Mouse (Mus musculus) NIH3T3 (cell line): Measurements from ENCODE around the gene Rftn1.
A peak's percentile ranks its signal among the peaks of the same experiment; 100 is the strongest.

Source experiments
- DNase-seq: peaks from one replicate; pipeline ENCODE4 v3.0.0-alpha.2; 2012; ENCODE audit warnings: low read depth

Rftn1 gene

GRCm38 (mm10) chr17:50170935-50171545 lies 19.4 kb downstream of the Rftn1 start:
- no peak for DNase-seq

- DNase-seq = no peak
Observed at GRCm38 (mm10) chr17:50169946-50170427, 20.5 kb downstream of the Rftn1 start.

- DNase-seq = no peak
Observed at GRCm38 (mm10) chr17:50160904-50161805, 29.3 kb downstream of the Rftn1 start.

GRCm38 (mm10) chr17:50160357-50160756 lies 30.1 kb downstream of the Rftn1 start:
- peak; percentile 3 for DNase-seq

DNA sequence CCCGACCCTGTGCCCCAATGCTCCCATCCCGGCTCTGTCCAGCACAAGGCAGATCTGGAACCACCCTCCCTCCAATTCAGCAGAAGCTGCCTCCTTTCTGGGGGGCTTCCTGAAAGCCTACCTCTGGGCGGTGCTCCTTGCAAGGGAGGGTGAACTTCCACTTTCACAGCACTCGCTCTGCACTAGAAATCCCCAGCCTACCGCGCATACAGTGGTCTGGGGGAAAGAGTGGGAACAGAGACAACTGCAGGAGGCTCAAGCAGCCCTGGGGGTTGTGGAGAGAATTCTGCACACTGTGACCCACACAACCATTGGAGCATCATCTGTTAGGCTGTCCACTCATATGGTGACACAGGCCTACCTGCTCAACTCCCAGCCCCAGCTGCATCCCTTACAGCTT lies 30.7 kb downstream of the Rftn1 start:
- no peak for DNase-seq

DNA sequence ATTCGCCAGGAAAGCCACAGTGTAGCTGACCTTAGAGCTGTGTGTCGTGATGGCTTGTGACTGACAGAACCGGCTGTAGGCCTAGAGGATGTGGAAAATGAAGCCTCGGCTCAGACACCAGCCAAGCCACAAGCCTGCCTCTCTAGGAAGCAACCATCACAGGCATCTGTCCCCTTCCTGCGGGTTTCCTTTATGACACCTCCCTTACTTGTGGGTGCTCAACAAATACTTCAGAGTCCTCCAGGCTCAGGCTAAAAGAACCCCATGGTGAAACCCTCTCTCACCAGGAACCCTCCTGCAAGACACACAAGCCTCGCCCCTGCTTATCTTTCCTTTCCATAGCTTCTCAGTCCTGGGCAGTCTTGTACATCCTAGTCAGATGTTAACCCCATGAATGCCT lies 31.9 kb downstream of the Rftn1 start:
- DNase-seq = no peak

DNA sequence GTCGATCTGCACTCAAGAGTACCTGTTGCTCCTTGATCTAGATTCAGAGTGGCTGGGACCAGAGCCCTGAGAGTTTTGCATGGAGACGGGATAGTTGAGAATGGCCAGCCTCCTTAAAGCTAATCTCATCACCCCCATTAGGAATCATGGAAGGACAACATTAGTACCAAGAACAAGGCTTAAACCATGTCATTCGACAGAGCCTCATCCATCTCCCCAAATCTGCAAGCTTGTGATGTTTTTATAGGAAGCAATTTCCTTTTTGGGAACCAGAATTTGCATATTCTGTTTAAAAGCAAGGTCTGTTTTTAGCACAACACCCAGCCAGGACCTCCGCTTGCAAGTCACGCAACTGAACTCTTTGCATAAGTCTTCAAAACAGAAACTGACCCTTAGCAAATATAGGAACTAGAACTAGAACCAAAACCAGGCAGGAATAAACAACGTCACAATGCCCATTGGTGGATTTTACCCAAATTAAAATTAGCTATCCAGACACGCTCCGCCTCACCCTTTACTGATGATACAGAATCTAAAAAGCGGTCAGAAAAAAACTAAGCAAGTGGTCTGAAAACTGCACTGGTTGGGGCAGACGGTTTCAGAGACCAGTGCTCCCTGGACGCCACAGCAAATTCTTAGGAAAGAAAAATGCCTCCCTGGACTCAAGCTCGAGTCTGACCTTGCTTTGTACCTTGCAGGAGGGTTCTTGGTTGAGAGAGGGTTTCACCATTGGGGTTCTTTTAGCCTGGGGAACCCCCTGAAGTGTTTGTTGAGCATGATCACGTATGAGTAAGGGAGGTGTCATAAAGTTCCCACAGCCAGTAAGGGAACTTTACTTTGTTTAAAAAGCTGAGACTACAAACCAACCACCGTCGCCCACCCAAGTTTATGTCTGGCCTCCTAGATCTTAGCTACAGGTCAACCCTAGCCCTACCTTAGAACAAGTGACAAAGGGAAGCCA lies 33.0 kb downstream of the Rftn1 start:
- DNase-seq = no peak

GRCm38 (mm10) chr17:50152085-50152484 lies 38.4 kb downstream of the Rftn1 start:
- DNase-seq = no peak

DNA sequence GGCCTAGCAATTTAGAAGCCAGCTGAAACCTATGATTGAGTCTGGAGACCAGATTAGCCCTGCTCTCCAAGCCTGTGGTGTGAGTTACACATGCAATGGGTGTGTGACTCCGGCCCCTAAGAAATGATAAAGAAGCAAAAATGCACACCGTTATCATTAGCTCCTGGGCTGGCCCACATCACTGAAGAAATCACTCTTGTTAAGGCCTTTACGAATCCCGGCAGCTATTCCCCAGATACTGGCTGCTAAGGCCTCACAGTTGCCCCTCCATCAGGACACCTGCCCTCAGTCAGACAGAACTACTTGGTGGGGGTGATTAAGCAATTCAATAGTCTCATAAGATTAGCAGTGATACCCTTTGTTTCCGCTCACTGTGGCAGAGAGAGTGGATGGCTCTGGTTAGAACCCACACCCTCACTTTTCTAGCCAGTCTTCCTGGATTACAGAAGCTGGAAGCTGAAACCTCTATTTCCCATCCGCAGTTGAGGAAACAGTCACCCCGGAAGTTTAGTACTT lies 39.2 kb downstream of the Rftn1 start:
- no peak for DNase-seq

GRCm38 (mm10) chr17:50150416-50151207 lies 39.9 kb downstream of the Rftn1 start:
- no peak for DNase-seq

- DNase-seq = no peak
Observed at GRCm38 (mm10) chr17:50149690-50150210, 40.7 kb downstream of the Rftn1 start.

- DNase-seq = no peak
Observed at GRCm38 (mm10) chr17:50147831-50148587, 42.5 kb downstream of the Rftn1 start.

DNA sequence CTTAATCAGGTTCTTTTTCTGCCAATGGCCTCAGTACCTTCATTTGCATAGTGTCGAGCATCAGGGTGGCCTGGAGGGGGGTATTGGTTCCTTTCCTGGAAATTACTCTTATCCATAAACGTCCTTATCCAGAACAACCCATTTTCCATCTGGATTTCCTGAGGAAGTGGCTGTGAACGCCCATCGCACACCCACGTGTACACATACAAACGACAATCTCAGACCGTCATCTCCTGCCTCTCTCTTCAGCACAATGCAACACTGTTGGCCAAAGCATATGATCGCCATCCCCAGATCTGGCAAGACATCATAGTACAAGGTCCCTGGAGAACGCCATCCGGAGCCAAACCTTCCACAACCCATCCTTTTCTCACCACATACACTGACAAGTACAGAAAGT lies 47.1 kb downstream of the Rftn1 start:
- DNase-seq = no peak

DNA sequence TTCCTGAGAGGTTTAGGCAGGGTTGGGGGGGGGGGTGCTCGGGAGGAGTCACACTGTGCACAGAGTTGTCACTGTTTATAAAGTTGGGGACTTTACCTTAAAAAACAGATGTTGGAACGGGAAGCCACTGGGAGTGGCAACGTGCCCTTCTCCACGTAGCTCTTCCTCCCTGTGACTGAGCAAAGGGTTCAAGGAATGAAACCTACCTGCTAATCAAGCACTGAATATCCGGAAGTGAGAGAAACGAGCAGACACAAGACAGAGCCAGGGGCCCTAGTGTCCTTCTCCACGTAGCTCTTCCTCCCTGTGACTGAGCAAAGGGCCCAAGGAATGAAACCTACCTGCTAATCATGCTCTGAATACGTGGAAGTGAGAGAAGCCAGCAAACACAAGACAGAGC lies 47.9 kb downstream of the Rftn1 start:
- DNase-seq = no peak

DNA sequence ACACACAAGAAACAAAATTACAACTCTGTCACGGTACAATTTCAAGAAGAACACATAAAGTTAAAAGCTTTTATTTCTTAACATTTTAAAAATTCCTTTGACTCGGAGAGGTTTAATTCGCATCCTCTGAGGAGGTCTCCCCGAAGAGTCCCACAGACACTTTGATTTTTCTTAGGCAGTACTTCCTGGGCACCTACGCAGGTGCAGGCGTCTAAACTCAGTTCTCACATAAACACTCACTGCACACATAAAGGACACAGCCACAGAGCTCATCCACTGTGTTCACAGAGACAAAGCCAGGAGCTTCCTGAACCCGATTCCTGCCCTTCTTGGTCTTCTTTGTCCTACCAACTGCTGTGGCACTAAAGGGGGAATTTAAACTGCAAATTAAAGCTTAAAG lies 48.3 kb downstream of the Rftn1 start:
- DNase-seq = no peak

DNA sequence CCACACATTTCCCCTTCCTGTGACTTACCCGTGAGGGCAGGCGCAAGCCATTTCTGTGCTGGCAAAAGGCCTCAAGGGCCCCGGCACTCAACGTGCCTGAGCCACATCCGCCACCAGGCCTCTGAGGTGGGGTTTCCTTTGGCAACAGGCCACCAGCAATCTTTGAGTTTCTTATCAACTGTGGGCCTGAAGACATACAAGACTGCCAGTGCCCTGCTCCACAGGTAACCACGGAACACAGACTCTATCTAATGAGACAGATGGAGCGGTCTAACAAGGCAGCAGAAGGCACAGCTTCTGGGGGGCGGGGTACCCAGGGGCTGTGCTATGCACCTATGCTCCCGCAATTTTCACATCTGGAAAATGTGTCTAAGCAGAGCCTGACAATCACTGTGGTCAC lies 54.4 kb downstream of the Rftn1 start:
- DNase-seq = no peak

- no peak for DNase-seq
Observed at GRCm38 (mm10) chr17:50135466-50135865, 55.0 kb downstream of the Rftn1 start.

- DNase-seq = no peak
Observed at GRCm38 (mm10) chr17:50131698-50132097, 58.8 kb downstream of the Rftn1 start.

DNA sequence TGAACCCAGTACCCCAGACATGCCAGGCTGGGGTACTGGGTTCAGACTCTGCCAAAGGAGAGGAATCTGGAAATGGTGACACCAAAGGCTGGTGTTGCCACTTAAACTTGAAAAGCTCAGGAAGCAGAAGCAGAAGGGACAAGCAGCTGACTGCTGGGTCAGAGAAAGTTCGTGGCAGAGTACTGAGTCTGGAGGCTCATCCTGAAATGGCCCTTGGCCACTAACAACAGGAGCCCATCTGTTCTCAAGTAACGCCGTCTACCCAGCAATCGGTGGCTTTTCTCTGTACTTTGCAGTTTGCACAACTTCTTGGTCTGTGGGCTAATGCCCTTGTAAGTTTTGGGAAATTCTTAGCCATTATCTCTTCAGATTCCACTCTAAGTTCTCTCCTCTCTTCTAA lies 60.1 kb downstream of the Rftn1 start:
- DNase-seq = no peak

- no peak for DNase-seq
Observed at GRCm38 (mm10) chr17:50128392-50128791, 62.1 kb downstream of the Rftn1 start.
